Mouse (Mus musculus) heart, embryonic 16.5 days (tissue): Measurements from ENCODE around the gene Cpd. TPM values are rescaled to one million over a fixed set of nuclear protein-coding genes. Genes with fewer than 3 reads are reported as not detected.

Experiments
- ATAC-seq: fragments of 200-750 bp; cut with Nextera tagmentation; replicated peaks from 2 replicates; pipeline ENCODE4 v1.8.0; 2017; ENCODE audit warnings: moderate number of reproducible peaks; ENCODE audit not compliant: insufficient read depth, low FRiP score; ENCODE audit errors: extremely low read depth
- H3K27ac ChIP-seq: fragments of 300-500 bp; sonication (generic); 2 replicates; pipeline ENCODE4 v1.5.1; 2014; ENCODE audit warnings: mild to moderate bottlenecking, low read length, control low read depth, moderate library complexity
- H3K27me3 ChIP-seq: fragments of 300-500 bp; sonication (generic); 2 replicates; pipeline ENCODE4 v1.6.1; 2014; ENCODE audit warnings: low read length, mixed read lengths; ENCODE audit not compliant: control insufficient read depth, insufficient read depth
- H3K36me3 ChIP-seq: fragments of 300-500 bp; sonication (generic); 2 replicates; pipeline ENCODE4 v1.6.1; 2014; ENCODE audit not compliant: control insufficient read depth, insufficient read depth
- H3K4me1 ChIP-seq: fragments of 300-500 bp; sonication (generic); 2 replicates; pipeline ENCODE4 v1.6.1; 2014; ENCODE audit warnings: low read length, mixed read lengths; ENCODE audit not compliant: control insufficient read depth, insufficient read depth
- H3K4me2 ChIP-seq: fragments of 300-500 bp; sonication (generic); 2 replicates; pipeline ENCODE4 v1.6.1; 2014; ENCODE audit warnings: low read depth, mild to moderate bottlenecking, control low read depth, low read length
- H3K4me3 ChIP-seq: fragments of 300-500 bp; sonication (generic); 2 replicates; pipeline ENCODE4 v1.5.1; 2014; ENCODE audit warnings: mild to moderate bottlenecking, control low read depth, low read length
- H3K9ac ChIP-seq: fragments of 300-500 bp; sonication (generic); 2 replicates; pipeline ENCODE4 v1.6.1; 2014; ENCODE audit warnings: low read length, control low read depth
- H3K9me3 ChIP-seq: fragments of 300-500 bp; sonication (generic); replicated peaks from 2 replicates; pipeline ENCODE4 v1.6.1; 2016; ENCODE audit warnings: low read length; ENCODE audit not compliant: control insufficient read depth
- WGBS: fragments of 180-500 bp; shearing (Covaris S2); extraction: QIAGEN DNeasy Blood & Tissue Kit; methylation state at CpG from one replicate; pipeline ENCODE4 v1.1.7; 2014; 5-methylcytosine and 5-hydroxymethylcytosine counted together
- polyA plus RNA-seq: library from polyadenylated mRNA; unstranded; fragments of >200 nt; fragmentation: Nextera tagmentation; extraction: Ambion mirVana; gene quantifications from 2 replicates; pipeline ENCODE4 v1.2.1, GENCODE M21; 2015

Cpd gene
- polyA plus RNA-seq, 1 experiment from 2014 or later: 6.9 TPM

- 57% methylated on average over 7 of the region's 7 CpGs for WGBS
- H3K27me3 ChIP-seq: no peaks in the 10 kb centered on the region
- H3K4me1 ChIP-seq: peaks cover 2% of the 10 kb centered on the region; the same call in 1 of the 2 replicates
- H3K36me3 ChIP-seq: peaks cover 42% of the 10 kb centered on the region
- H3K27ac ChIP-seq: no peak overlapping the region
- ATAC-seq: no peak
- no peaks in the 10 kb centered on the region for H3K9me3 ChIP-seq
- no peak overlapping the region for H3K4me3 ChIP-seq
- H3K4me2 ChIP-seq: no peak overlapping the region
- no peak overlapping the region for H3K9ac ChIP-seq
Measured at GRCm38 (mm10) chr11:76744550-76744949, 102.3 kb downstream of the Cpd start.

GRCm38 (mm10) chr11:76742511-76742910, 104.3 kb downstream of the Cpd start:
- H3K9me3 ChIP-seq: no peaks in the 10 kb centered on the region
- no peak overlapping the region for H3K4me3 ChIP-seq
- no peak overlapping the region for H3K27ac ChIP-seq
- no peak overlapping the region for H3K4me2 ChIP-seq
- no peaks in the 10 kb centered on the region for H3K27me3 ChIP-seq
- 97% methylated on average over 7 of the region's 7 CpGs for WGBS
- peaks cover 2% of the 10 kb centered on the region; the same call in 1 of the 2 replicates for H3K4me1 ChIP-seq
- no peak for ATAC-seq
- H3K9ac ChIP-seq: no peak overlapping the region
- H3K36me3 ChIP-seq: peaks cover 27% of the 10 kb centered on the region

- 74% methylated on average over 6 of the region's 6 CpGs for WGBS
- no peaks in the 10 kb centered on the region; the same call in none of the 2 replicates for H3K4me1 ChIP-seq
Measured at GRCm38 (mm10) chr11:76739125-76739524, 107.7 kb downstream of the Cpd start.

GRCm38 (mm10) chr11:76735753-76736324, 111.0 kb downstream of the Cpd start:
- no peaks in the 10 kb centered on the region for H3K9me3 ChIP-seq
- no peak overlapping the region for H3K4me2 ChIP-seq
- H3K4me3 ChIP-seq: no peak overlapping the region
- ATAC-seq: no peak
- H3K4me1 ChIP-seq: no peaks in the 10 kb centered on the region; the same call in 1 of the 2 replicates
- peaks cover 16% of the 10 kb centered on the region for H3K36me3 ChIP-seq
- peak overlapping the region; percentile 44; the same call in 1 of the 2 replicates for H3K27ac ChIP-seq
- WGBS: 55% methylated on average over 4 of the region's 4 CpGs
- H3K9ac ChIP-seq: no peak overlapping the region
- H3K27me3 ChIP-seq: no peaks in the 10 kb centered on the region

More at GRCm38 (mm10) chr11:76739125-76739524, 107.7 kb downstream of the Cpd start:
- Histone ChIP-seq H3K9me3 (no peaks in the 10 kb centered on the region), H3K4me2 (no peak overlapping the region), H3K27ac (no peak overlapping the region), H3K27me3 (no peaks in the 10 kb centered on the region), H3K36me3 (peaks cover 10% of the 10 kb centered on the region), H3K4me3 (no peak overlapping the region), H3K9ac (no peak overlapping the region)
- no peak for ATAC-seq

- Histone ChIP-seq H3K9ac (no peak overlapping the region), H3K4me2 (no peak overlapping the region), H3K27me3 (no peaks in the 10 kb centered on the region), H3K4me1 (no peaks in the 10 kb centered on the region; the same call in 1 of the 2 replicates), H3K27ac (peak overlapping the region; percentile 61; the same call in 1 of the 2 replicates), H3K4me3 (no peak overlapping the region), H3K36me3 (peaks cover 20% of the 10 kb centered on the region), H3K9me3 (no peaks in the 10 kb centered on the region)
- WGBS: 61% methylated on average over 3 of the region's 3 CpGs
- ATAC-seq: no peak
Measured at GRCm38 (mm10) chr11:76734560-76734959, 112.3 kb downstream of the Cpd start.

GRCm38 (mm10) chr11:76730650-76731049, 116.2 kb downstream of the Cpd start:
- Histone ChIP-seq H3K4me1 (no peaks in the 10 kb centered on the region; the same call in 1 of the 2 replicates), H3K4me2 (no peak overlapping the region), H3K27me3 (no peaks in the 10 kb centered on the region), H3K9me3 (no peaks in the 10 kb centered on the region), H3K27ac (peak overlapping the region; percentile 14; the same call in 1 of the 2 replicates), H3K36me3 (peaks cover 37% of the 10 kb centered on the region), H3K4me3 (no peak overlapping the region), H3K9ac (no peak overlapping the region)
- no peak for ATAC-seq
- WGBS: 82% methylated on average over 3 of the region's 3 CpGs

Other genes starting within 250 kb of the Cpd start
- gene Abr, start 224.7 kb downstream of the Cpd start, polyA plus RNA-seq: 21.0 and 22.9 TPM in 2 replicates
- 0.12 TPM in 1 of 2 replicates, not detected in the other for gene Bhlha9, start 174.5 kb downstream of the Cpd start, polyA plus RNA-seq
- gene Trarg1, start 167.2 kb downstream of the Cpd start, polyA plus RNA-seq: 0.51 and 0.54 TPM in 2 replicates
- 20.9 and 21.4 TPM in 2 replicates for gene Gosr1, start 83.4 kb downstream of the Cpd start, polyA plus RNA-seq
- gene Tmigd1, start 55.1 kb upstream of the Cpd start, polyA plus RNA-seq: 0.21 and 2.7 TPM in 2 replicates
- gene Blmh, start 77.8 kb upstream of the Cpd start, polyA plus RNA-seq: 101 and 107 TPM in 2 replicates
- gene Slc6a4, start 151.6 kb upstream of the Cpd start, polyA plus RNA-seq: 0.58 and 0.70 TPM in 2 replicates
- gene Nsrp1, start 231.4 kb upstream of the Cpd start, polyA plus RNA-seq: 45.2 and 50.1 TPM in 2 replicates